Mouse (Mus musculus) testis, adult 10 weeks (tissue): ENCODE measurements around the gene 9130230L23Rik. TPM values are rescaled to one million over a fixed set of nuclear protein-coding genes. Genes with fewer than 3 reads are reported as not detected.

Source experiments
- polyA plus RNA-seq: library from polyadenylated mRNA; stranded (reverse); fragments of 350-450 nt; fragmentation: Illumina TruSeq; extraction: RNeasy Lipid Tissue Mini Kit (QIAGEN cat#74804); gene quantifications from one replicate; pipeline ENCODE4 v1.2.3, GENCODE M21; 2014; ENCODE audit warnings: low read depth, low replicate concordance

9130230L23Rik gene
- 0.53 TPM for polyA plus RNA-seq

GRCm38 (mm10) chr5:66004134-66004925, at the start of gene 9130230L23Rik:
9130230L23Rik (minus strand) TSS chr5:66004285.

GRCm38 (mm10) chr5:65934783-65935182, 69.3 kb downstream of the 9130230L23Rik start, which contains the start of gene Chrna9:
Chrna9 (plus strand) TSS chr5:65934921.

Other genes starting within 250 kb of the 9130230L23Rik start
- gene N4bp2, start 240.8 kb downstream of the 9130230L23Rik start, polyA plus RNA-seq: 48.6 TPM
- 0.60 TPM for gene Rhoh, start 143.1 kb downstream of the 9130230L23Rik start, polyA plus RNA-seq
- 3.6 TPM for gene Chrna9, start 69.4 kb downstream of the 9130230L23Rik start, polyA plus RNA-seq
- 3.9 TPM for gene Rbm47, start 168.8 kb upstream of the 9130230L23Rik start, polyA plus RNA-seq